Mouse (Mus musculus) kidney, postnatal 25 days (tissue): ENCODE data around the gene Srrm1.
"Not testable (repeated sequence)": the region's sequence is repeated elsewhere in the genome, so short reads cannot be mapped to it uniquely, and the experiment has no call there.

Experiments used
- DNase-seq, 2 experiments: peaks; one replicate each; pipeline ENCODE4 v3.0.0; 2021; ENCODE audit warnings: mixed read lengths in 2 of 2

The Srrm1 gene

GRCm38 (mm10) chr4:135353066-135353793 lies at the start of gene Srrm1:
TSS of gene Srrm1 (minus strand) at chr4:135353321.
- peak; percentile 97 to 99 for DNase-seq

DNA sequence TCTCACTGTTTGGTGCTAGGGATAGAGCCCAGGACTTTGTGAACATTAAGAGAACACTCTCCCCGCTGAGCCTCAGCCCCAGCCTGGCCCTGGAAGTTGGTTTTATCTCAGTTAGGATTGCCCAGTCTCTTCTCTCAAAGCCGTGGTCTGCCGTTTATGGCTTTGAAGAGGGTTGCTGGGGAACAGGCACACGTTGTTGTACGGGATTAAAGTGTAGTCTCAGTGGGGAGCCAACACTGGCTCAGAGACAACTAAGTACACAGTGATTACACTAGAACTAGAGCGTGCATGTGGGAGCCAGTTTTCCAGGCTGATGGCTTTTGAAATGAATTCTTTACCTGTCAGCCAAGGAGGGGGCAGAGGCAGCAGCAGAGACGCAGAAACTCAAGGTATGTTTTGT lies 48.8 kb upstream of the Srrm1 start:
- DNase-seq = no peak

DNA sequence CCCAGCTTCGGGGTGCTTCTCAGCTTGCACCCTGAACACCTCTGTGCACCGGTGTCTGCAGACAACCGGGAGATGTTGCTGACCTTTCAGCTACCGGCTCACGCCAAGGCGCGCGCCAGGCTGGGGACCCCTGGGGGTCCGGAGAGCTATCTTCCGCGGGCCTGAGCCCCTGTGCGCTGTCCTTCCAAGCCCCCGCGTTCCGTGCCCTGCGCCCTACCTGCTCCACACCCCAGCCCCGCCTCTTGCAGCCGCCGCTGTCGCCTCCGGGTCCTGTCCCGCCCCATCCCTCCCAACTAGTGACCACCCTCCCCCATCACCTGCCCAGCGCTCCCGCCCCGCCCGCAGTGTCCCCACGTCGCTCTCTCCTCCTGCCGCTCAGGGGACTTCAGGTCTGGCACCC lies 44.9 kb upstream of the Srrm1 start, which contains the start of gene Ncmap:
TSS of gene Ncmap (minus strand) at position 237 of the 400 bp plus-strand sequence.
- no peak for DNase-seq

DNA sequence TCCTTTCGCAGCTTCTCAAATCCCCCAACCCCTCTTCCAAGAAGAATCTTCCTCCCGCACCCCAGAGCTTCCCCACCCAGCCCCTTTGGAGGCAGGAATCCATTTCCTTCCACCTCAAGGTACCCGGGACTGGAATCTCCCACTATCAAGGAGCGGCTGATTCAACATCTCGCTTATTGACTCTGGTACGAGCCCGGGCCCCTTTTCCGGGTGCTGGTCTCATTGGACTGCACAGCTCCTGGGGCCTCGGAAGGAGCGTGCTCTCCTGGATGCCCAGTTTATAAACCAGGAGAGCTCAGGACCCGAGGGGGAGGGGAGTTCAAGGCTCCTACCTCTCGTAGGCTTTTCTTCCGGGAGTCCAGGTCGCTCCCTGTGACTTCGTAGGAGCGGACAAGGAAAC lies 44.4 kb upstream of the Srrm1 start:
- DNase-seq = no peak

DNA sequence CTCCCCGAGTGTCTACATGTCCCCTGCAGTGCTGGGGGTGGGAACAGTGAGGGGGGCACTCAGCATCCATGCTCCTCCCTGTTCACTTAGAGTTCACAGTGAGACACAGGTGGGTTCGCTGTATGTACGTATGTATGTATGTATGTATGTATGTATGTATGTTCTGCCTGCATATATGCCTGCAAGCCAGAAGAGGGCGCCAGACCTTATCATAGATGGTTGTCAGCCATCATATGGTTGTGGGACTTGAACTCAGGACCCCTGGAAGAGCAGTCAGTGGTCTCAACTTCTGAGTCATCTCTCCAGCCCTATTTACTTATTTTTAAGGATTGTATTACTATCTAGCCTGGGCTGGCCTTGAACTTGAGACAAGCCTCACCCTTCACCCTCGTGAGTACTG lies 43.2 kb upstream of the Srrm1 start:
- no peak for DNase-seq

DNA sequence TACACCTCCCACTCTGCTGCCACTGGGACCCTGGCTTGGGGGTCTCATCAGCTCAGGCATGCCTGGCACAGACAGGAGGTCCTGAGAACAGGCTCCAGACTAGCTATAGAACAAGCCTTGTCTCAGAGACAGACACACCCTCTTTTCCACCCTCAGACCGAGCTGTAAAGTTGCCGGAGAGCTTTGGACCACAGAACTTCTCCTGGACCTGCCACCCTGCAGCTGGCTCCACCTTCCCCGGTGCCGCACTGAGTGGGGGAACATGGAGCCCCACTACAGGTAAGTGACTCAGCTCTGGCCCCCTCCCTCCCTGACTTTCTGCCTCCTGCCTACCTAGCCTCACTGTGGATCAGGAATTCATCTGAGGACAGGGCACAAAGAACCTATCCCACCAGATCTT lies 42.3 kb upstream of the Srrm1 start:
- DNase-seq = no peak

- no peak for DNase-seq
These were observed 41.5 kb upstream of the Srrm1 start for GRCm38 (mm10) chr4:135394666-135395065.

DNA sequence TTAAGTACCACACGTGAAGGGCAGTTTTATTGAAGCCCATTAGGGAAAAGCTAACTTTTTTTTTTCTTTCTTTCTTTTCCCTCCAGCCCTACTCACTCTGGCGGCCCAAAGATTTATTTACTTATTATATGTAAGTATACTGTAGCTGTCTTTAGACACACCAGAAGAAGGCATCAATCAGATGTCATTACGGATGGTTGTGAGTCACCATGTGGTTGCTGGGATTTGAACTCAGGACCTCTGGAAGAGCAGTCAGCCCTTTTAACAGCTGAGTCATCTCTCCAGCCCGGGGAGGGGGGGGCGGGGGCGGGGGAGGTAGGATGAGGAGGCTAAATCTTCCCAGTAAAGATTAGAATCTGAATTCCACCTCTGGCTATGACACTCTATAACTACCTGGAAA lies 40.3 kb upstream of the Srrm1 start:
- no peak for DNase-seq

DNA sequence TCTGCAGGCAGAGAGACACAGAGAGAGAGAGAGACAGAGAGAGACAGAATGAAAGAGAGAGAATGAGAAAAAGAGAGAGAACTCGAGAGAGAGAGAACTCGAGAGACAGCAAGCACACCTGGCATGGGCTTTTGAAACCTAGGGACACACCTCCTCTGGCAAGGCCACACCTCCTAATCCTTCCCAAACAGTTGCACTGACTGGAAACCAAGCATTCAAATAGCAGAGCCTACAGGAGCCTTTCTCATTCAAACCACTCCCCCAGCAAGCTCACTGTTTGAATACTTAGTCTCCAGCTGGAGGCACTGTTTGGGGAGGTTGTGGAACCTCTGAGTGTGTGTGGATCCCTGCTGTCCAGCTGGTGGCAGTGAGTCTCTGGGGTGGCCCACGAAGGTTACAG lies 39.7 kb upstream of the Srrm1 start:
- DNase-seq = no peak

DNA sequence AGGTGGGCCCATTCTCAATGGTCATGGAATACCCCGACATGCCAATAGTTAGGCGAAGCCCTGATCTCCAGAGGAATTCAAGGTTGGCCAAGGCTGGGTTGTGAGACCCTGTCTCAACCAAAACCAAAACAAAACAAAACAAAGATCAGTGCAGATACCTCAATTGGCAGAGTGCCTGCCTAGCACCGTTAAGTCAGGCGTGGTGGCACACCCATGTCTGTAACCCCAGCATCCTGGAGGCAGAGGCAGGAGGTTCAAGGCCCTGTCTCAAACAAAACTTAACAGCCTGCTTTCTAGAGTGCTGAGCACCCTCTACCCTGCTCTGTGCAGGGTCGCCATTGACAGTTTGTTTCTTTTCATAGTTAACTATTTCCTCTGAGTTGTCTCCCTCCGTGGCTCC lies 37.9 kb upstream of the Srrm1 start:
- DNase-seq = no peak

DNA sequence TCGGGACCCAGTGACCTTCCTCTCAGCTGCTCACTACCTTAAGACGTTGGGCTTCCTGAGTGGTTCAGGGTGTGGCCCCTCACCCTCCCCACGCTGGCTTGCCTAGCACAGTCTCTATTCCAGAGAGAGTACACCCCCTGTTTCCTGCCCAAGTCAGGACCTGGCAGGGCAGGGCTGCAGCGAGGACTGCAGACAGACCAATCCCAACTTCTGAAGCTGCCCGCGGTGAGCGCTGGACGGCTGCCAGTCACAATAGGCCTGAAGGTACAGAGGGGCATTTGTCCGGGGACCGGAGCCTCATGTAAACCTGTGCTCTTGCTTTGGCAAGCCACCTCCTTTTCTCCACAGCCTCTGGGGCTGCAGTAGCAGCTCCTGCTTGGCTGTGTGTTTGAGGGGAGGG lies 32.5 kb upstream of the Srrm1 start:
- peak; percentile 57 to 72 for DNase-seq

DNA sequence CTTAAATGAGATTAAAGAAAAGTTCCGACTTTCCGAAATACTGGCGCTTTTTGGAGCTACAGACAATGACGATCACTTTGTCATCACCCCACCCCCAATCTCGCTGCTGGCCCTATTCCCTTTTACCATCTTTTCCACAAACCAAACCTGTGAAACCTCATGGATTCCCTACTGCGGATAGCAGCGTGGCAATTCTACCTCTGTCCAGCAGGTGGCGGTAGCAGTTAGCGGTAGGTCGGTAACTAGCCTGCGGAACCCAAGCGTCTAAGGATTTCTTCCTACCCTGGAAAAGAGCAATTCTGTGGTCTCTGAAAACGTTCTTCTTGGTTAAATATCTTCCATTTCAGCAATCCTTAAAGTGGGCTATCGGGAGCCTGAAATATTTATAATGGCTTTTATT lies 29.2 kb upstream of the Srrm1 start:
- DNase-seq = peak; percentile 73 to 81

GRCm38 (mm10) chr4:135381355-135381754 lies 28.2 kb upstream of the Srrm1 start:
- no peak for DNase-seq

DNA sequence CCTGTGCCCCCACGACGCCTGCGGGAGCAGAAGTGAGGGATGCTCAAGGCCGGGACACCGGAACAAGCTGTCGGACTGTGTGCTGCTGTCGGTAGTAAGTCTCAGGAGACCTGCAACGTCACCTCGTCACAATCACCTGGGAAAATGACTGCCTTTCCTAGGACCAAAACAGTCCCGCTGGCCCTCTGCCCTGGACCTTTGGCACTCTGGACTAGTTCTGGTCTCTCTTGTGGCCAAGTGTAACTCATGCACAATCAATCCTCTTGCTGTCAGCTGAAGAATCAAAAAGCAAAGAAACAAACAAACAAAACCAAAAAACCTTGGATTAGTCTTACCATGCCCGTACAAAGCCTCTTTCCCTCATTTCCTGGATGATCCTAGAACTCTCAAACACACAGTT lies 24.1 kb upstream of the Srrm1 start:
- DNase-seq = no peak

DNA sequence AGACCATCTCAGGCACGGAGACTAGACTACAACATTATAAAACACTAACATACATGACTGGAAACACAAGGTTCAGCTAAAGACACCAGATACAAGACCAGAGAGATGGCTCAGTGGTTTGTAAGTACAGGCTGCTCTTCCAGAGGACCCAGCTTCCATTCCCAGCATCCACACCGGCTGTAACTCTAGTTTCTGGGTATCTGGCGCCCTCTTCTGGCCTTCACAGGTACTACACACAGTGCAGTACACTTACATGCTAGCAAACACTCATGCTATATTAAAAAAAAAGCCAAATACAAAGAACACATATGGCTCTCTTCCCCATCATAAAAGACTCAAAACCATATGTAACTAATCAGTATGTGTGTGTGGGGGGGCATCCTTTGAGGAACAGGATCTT lies 22.3 kb upstream of the Srrm1 start:
- DNase-seq = no peak

DNA sequence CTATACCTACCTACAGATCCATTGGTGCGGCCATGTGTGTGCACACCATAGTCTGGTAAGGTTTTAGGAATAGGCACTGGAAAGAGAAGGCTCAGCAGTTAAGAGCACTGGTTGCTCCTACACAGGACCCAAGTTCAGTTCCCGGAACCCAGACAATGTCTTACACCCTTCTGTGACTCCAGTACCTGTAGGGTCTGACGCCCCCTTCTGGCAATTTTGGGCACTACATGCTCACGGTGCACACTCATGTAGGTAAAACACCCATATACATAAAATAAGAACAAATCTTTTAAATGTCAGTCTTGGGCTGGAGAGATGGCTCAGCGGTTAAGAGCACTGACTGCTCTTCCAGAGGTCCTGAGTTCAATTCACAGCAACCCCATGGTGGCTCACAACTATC lies 20.2 kb upstream of the Srrm1 start:
- DNase-seq = no peak

GRCm38 (mm10) chr4:135370372-135370771 lies 17.3 kb upstream of the Srrm1 start:
- DNase-seq = peak in 1 of 2 experiments; percentile 51

- DNase-seq = no peak
These were observed 9.7 kb upstream of the Srrm1 start for GRCm38 (mm10) chr4:135362828-135363227.

DNA sequence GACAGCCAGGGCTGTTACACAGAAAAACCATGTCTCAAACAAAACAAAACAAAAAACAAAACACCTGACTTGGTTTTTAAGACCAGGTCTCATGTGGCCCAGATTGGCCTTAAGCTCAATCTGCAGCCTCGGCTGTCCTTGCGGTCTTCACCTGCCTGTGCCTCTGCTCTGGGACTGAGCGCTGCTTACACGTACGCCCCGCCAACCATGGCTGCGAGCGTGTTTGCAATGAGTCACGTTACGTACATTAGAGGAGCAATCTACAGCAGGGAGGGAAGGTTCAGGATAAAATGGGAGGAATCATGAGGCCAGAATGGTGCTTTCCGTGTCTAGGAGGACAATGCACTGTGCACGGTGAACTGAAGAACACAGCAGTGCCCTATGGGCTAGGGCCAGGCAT lies 8.6 kb upstream of the Srrm1 start:
- DNase-seq = no peak

DNA sequence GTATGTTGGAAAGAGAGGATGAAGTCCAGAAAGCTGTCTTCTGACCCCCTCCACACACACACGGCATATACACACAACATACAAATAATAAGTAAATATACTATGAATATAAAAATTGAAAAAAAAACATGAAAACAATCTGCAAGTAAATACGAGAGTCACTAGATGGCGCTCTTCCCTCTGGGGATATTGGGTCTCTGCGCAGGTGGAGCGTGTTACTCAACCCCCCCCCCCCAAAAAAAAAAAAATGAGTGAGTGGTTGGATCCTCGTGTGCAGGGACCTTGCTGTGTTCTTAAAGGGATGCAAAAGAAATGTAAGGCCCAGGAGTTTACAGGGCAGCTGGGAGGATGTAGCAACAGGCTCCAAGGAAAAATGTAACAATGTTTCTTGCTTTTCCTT lies 5.6 kb upstream of the Srrm1 start:
- DNase-seq = peak; percentile 49 to 56

- DNase-seq = peak; percentile 76 to 88
These were observed 4.2 kb upstream of the Srrm1 start for GRCm38 (mm10) chr4:135357221-135357920.

DNA sequence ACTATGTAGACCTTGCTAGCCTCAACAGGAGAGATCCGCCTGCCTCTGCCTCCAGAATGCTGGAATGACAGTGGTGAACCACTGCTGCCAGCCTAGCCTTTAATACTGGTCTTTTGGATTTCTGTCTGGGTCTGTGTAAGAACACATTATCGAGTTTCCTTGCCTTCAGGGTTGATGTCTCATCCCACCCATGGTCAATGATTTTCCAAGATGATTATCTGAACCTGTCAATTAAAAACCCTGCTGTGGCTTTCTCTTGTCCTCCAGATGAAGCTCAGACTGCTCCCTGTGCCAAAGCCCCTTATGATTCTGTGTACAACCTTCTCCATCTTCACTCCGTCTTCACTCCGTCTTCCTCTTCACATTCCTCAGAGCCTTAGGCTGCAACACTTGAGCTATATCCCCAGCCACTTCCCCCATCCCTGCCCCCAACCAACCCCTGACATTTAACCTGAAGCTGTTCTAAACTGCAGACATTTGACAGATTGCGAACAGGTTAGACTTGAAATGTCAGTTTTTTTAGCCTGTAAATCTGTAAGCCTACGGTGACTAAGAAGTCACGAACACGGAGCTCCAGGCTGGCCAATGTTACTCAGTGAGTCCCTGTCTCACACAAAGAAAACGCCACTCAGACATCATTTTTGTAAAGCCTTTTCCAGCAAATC lies 2.9 kb upstream of the Srrm1 start:
- no peak for DNase-seq

DNA sequence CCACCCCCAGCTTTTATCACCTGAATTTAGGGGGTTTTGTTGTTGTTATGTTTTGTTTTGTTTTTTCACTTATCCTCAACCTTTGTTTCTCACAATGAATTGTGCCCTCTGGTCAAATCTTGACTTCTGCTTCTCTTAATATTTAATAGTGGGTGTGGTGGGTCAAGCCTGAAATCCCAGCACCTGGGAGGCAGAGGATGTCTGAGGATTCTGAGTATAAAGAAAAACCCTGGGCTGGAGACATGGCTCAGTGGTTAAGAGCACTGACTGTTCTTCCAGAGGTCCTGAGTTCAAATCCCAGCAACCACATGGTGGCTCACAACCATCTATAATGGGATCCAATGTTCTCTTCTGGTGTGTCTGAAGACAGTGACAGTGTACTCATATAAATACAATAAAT lies 1.6 kb upstream of the Srrm1 start:
- not testable (repeated sequence) for DNase-seq
